Mouse (Mus musculus) MEL-GATA-1-ER (cell line): ENCODE measurements around the gene Cdh23.

Experiments used
- DNase-seq: peaks from one replicate; pipeline ENCODE4 v3.0.0-alpha.2; 2012; ENCODE audit warnings: low read depth; ENCODE audit errors: extremely low read depth

The Cdh23 gene

GRCm38 (mm10) chr10:60639291-60639690, 57.0 kb downstream of the Cdh23 start:
- DNase-seq, result no peak

GRCm38 (mm10) chr10:60635568-60636295, 60.6 kb downstream of the Cdh23 start:
- DNase-seq, result no peak

- no peak for DNase-seq
Observed at GRCm38 (mm10) chr10:60634391-60634790, 61.9 kb downstream of the Cdh23 start.

DNA sequence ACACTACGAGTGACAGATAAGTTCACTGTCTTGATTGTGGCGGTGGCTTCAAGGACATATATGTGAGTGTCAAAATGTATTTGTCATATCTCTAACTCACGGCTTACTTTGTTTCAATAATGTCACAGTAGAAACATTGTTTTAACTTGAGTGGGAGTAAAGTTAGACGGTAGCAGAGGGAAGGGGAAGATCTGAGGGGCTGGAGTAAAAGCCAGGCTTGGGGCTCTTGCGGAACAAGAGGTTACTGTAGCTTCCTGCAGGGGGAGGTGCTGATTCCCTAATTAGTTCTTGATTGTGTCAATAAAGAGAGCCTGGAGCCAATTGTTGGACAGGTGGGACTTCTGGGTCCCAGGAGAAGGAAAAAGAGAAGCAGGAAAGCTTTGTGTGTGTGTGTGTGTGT, 70.2 kb downstream of the Cdh23 start:
- DNase-seq, result no peak

GRCm38 (mm10) chr10:60625511-60625910, 70.8 kb downstream of the Cdh23 start:
- DNase-seq, result no peak

- DNase-seq, result no peak
Observed at GRCm38 (mm10) chr10:60624945-60625344, 71.3 kb downstream of the Cdh23 start.

DNA sequence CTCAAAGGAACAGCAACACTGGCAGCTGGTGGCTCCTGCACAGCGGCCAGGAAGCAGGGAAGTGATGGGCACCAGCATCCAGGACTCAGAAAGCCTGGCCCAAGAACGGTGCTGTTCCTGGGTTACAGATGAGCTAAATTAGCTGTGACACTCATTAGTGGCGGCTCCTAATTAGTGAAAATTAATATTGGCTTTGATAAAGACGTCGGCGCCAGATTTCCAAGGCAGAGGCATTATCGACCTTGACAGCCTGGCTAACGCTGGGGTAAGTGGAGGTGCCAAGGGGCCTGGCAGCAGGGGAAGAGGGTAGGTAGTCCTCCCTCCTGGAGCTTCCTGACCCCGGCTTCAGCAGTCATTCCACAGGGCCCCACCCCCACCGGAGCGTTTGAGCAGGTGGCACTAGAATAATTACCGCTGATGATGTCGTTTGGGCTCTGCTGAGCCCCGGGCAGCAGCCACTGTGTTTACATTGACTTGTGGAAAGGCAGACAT, 72.0 kb downstream of the Cdh23 start:
- DNase-seq, result no peak

DNA sequence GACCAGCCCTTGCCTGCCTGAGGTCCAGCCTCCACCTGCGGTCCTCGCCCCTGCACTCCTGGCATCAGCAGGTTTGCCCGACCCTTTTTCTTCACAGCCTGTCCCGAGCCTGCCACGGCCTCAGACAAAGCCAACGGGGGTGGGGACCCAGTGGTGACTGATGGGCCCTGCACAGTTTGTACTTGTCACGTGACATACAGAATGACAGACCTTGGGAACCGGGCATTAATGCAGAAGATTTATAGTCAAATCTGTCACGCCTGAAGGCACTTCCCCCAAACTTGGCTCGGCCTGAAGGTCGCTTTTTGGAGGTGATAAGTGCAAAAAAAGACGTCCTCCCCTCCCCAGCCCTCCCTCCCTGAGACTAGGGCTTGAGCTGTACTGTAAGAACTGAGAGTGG, 73.5 kb downstream of the Cdh23 start:
- DNase-seq, result no peak

- DNase-seq, result no peak
Observed at GRCm38 (mm10) chr10:60621470-60622170, 74.7 kb downstream of the Cdh23 start.

GRCm38 (mm10) chr10:60615898-60616297, 80.4 kb downstream of the Cdh23 start:
- DNase-seq, result no peak

- no peak for DNase-seq
Observed at GRCm38 (mm10) chr10:60612893-60613292, 83.4 kb downstream of the Cdh23 start.

DNA sequence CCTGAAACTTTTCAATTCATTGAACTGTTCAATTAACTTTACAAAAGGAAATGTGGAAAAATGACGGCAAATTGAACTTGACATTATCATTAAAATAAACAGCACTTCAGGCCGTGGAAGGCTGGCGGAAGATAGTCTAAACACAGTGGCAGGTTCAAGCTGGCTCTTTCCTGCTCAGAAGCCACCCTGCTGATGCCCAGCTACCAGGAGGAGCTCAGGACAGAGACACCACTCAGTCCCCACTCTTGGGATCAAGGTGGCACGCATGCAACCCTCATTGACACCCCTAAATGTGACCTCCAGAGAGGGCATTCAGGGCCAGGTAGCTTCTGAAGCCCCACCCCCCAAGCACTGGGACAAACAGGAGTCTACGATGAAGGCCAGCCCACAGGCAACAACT, 89.1 kb downstream of the Cdh23 start:
- no peak for DNase-seq

GRCm38 (mm10) chr10:60606661-60607060, 89.6 kb downstream of the Cdh23 start:
- no peak for DNase-seq

DNA sequence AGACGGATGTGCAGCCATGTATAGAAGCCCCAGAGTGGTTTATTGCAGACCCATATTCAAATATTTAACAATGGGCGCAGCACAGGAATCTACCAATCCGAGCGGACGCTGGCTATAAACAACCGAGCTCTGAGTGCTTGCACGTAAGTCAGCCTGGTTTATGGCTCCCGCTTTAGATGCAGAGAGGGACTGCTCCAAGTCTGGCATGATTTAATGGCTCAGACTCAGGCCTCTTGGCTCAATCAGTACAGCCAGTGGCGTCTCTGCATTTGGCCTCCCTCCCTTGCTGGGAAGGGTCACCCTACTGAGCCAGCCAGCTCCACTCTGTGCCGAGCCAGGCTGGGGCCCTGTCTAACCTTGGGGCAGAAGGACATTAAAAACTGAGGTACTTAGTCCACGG, 94.1 kb downstream of the Cdh23 start:
- no peak for DNase-seq

DNA sequence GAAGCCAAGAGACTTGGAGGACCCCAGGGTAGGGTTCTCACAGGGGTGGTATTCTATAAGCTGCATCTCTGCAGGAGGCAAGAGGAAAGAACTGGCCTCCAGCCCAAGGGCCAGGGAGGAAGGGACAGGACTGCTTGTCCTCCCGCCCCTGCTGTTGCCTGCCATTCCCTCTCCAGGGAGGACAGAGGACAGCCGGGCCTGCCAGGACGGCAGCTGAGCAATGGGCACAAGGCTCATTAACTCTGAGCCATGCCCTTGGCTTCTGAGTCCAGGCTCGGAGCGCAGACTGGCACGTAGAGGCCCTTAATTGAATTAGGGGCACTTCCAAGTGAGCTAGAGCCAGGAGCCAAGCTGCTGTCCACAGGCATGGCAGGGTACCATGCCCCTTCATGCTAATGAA, 101.1 kb downstream of the Cdh23 start:
- DNase-seq, result no peak

GRCm38 (mm10) chr10:60592881-60593575, 103.3 kb downstream of the Cdh23 start:
- DNase-seq, result no peak

DNA sequence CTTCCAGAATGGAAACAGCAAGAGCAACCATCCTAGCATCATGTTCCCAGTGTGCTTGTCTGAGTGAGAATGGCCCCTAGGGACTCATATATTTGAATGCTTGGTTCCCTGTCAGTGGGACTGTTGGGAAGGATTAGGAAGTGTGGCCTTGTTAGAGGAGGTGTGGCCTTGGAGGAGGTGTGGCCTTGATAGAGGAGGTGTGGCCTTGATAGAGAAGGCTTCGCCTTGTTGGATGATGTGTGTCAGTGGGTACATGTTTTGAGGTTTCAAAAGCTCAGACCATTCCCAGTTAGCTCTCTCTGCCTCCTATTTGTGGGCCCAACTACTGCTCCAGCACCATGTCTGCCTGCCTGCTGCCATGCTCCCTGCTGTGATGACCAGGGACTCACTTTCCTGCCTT, 105.0 kb downstream of the Cdh23 start:
- DNase-seq, result no peak

GRCm38 (mm10) chr10:60590241-60590640, 106.0 kb downstream of the Cdh23 start:
- DNase-seq, result no peak

GRCm38 (mm10) chr10:60585691-60586090, 110.6 kb downstream of the Cdh23 start:
- no peak for DNase-seq

- DNase-seq, result no peak
Observed at GRCm38 (mm10) chr10:60582956-60583355, 113.3 kb downstream of the Cdh23 start.

DNA sequence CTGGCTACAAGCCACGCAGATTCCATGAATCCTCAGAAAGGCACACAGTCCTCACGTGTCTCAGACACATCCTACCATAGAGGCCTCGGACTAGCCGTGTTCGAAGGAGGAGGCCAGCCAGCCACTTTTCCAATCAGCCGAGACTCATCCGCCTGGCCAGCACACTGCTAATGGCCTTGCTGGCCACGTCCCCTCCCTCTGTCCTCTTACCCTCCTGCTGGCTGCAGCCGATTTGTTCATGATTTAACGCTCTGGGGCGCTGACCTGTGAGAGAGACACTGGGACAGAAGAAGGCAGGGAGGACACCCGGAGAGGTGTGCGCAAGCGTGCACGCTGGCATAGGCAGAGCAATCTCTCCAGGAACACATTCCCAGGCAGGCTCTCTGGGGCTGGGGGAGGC, 115.6 kb downstream of the Cdh23 start:
- no peak for DNase-seq
